ENCODE assay signal across 9 mouse cellular contexts in genomic region chr3:107260956-107261850, GRCm38 (mm10). TPM values are rescaled to one million over a fixed set of nuclear protein-coding genes. Genes with fewer than 3 reads are reported as not detected.
DNase-seq lines count a peak whose midpoint lies in the region; ATAC-seq and TF ChIP-seq lines count a peak whose summit lies in the region.
"Had no signal": no experiment of that assay in that cellular context is flagged by ENCODE, and none has a peak within 500 bp of the region (broad histone marks: within the 10 kb centered on the region; RNA-seq: fewer than 3 reads in every experiment).

No protein-coding gene starts in this region.

- DNase-seq in left cerebral cortex, postnatal 14 days (ENCODE audit: low spot score in 2 of 2) = peak; percentile 27 to 60
- DNase-seq in left cerebral cortex, postnatal 4 days = no peak
- peak; percentile 23 to 37 for DNase-seq in frontal cortex, adult 2 months (ENCODE audit: extremely low spot score in 1 of 2, low spot score in 1 of 2)
- DNase-seq in kidney, postnatal 0 days (ENCODE audit: low spot score) = peak; percentile 19
- DNase-seq in retina, embryonic 14.5 days (ENCODE audit: low spot score) = peak; percentile 25
- DNase-seq in cerebellum, postnatal 10 days = no peak
- DNase-seq in natural killer cell, adult 2 months (ENCODE audit: low spot score in 2 of 2) = no peak

- no peaks in the 10 kb centered on the region for H3K4me1 ChIP-seq in kidney, postnatal 0 days (replicated peaks; ENCODE audit: insufficient read depth, low read length)

- ATAC-seq in common myeloid progenitor, adult 5-6 weeks (replicated peaks; ENCODE audit: low read depth, poor library complexity, severe bottlenecking) = 0 out of 2 replicates have a peak, but pooled peaks have one; percentile 32
- no peak for ATAC-seq in kidney, postnatal 0 days (replicated peaks; ENCODE audit: low FRiP score, low read depth)

- intact Hi-C loops in left cerebral cortex, postnatal 14 days (cut with DNase I) = no loop called here
- intact Hi-C loops in left cerebral cortex, postnatal 4 days (cut with DNase I) = no loop called here

- H3K27ac ChIP-seq in kidney, postnatal 0 days = no peak overlapping the region
- H3K27ac ChIP-seq: limb, embryonic 15.5 days had no signal

- no peak overlapping the region for H3K4me2 ChIP-seq in kidney, postnatal 0 days (ENCODE audit: low read length)
- H3K4me2 ChIP-seq: limb, embryonic 15.5 days had no signal

- no peak; the same call in 1 of the 2 replicates for TF ChIP-seq CTCF in kidney, postnatal 0 days (IDR thresholded peaks at IDR 0.05; ENCODE audit: low read depth)

- no peaks in the 10 kb centered on the region for H3K27me3 ChIP-seq in kidney, postnatal 0 days (ENCODE audit: insufficient read depth, low read length)
- H3K27me3 ChIP-seq: limb, embryonic 15.5 days had no signal

- no peak overlapping the region for H3K4me3 ChIP-seq in kidney, postnatal 0 days (replicated peaks; ENCODE audit: low read depth, low read length)
- H3K4me3 ChIP-seq: limb, embryonic 15.5 days had no signal

- H3K9ac ChIP-seq in kidney, postnatal 0 days (ENCODE audit: low read depth, low read length) = no peak overlapping the region
- H3K9ac ChIP-seq: limb, embryonic 15.5 days had no signal

- H3K36me3 ChIP-seq in kidney, postnatal 0 days (ENCODE audit: insufficient read depth, low read length) = no peaks in the 10 kb centered on the region
- H3K36me3 ChIP-seq: limb, embryonic 15.5 days had no signal

- no peaks in the 10 kb centered on the region for H3K9me3 ChIP-seq in kidney, postnatal 0 days (replicated peaks; ENCODE audit: low read length)
- H3K9me3 ChIP-seq: limb, embryonic 15.5 days had no signal

- whole genome bisulfite sequencing in kidney, postnatal 0 days = 33% methylated on average over 8 of the region's 8 CpGs

RNA-seq across cellular contexts. Expression of gene Lamtor5, which starts 17.5 kb away (rescaled TPM):
- 10 to 100 TPM; 64.9 to 65.7 TPM for total RNA-seq in left cerebral cortex, postnatal 14 days (2021)
- total RNA-seq in left cerebral cortex, postnatal 4 days (2021) = 10 to 100 TPM; 57.9 to 64.0 TPM
- 34.1 and 35.0 TPM in 2 replicates for total RNA-seq in common myeloid progenitor, adult 5-6 weeks (2017)
- 117 and 121 TPM in 2 replicates for polyA plus RNA-seq in frontal cortex, adult 2 months (2012; rRNA removed)
- 247 and 248 TPM in 2 replicates for polyA plus RNA-seq in kidney, postnatal 0 days (2015; fragmentation: Nextera tagmentation; extraction: Ambion mirVana)

RNA-seq across cellular contexts. Expression of gene Prok1, which starts 21.7 kb away (rescaled TPM):
- not detected for total RNA-seq in left cerebral cortex, postnatal 14 days (2021)
- not detected for total RNA-seq in left cerebral cortex, postnatal 4 days (2021)
- total RNA-seq in common myeloid progenitor, adult 5-6 weeks (2017) = not detected in 2 replicates
- polyA plus RNA-seq in frontal cortex, adult 2 months (2012; rRNA removed) = 0.14 and 0.42 TPM in 2 replicates
- polyA plus RNA-seq in kidney, postnatal 0 days (2015; fragmentation: Nextera tagmentation; extraction: Ambion mirVana) = 0.09 and 0.17 TPM in 2 replicates

RNA-seq across cellular contexts. Expression of gene Slc16a4, which starts 29.8 kb away (rescaled TPM):
- total RNA-seq in left cerebral cortex, postnatal 14 days (2021) = 1 to 10 TPM; 2.4 to 2.7 TPM
- total RNA-seq in left cerebral cortex, postnatal 4 days (2021) = 1 to 10 TPM; 1.0 to 1.3 TPM
- total RNA-seq in common myeloid progenitor, adult 5-6 weeks (2017) = 0.92 and 1.1 TPM in 2 replicates
- 3.3 and 3.4 TPM in 2 replicates for polyA plus RNA-seq in frontal cortex, adult 2 months (2012; rRNA removed)
- polyA plus RNA-seq in kidney, postnatal 0 days (2015; fragmentation: Nextera tagmentation; extraction: Ambion mirVana) = 20.8 and 22.7 TPM in 2 replicates

RNA-seq across cellular contexts. Expression of gene A630076J17Rik, which starts 30.8 kb away (rescaled TPM):
- not detected for total RNA-seq in left cerebral cortex, postnatal 14 days (2021)
- not detected for total RNA-seq in left cerebral cortex, postnatal 4 days (2021)
- not detected in 2 replicates for total RNA-seq in common myeloid progenitor, adult 5-6 weeks (2017)
- polyA plus RNA-seq in frontal cortex, adult 2 months (2012; rRNA removed) = not detected in 2 replicates
- not detected in 2 replicates for polyA plus RNA-seq in kidney, postnatal 0 days (2015; fragmentation: Nextera tagmentation; extraction: Ambion mirVana)
- polyA plus RNA-seq: limb, embryonic 15.5 days had no signal

RNA-seq across cellular contexts. Expression of gene Cym, which starts 39.7 kb away (rescaled TPM):
- not detected for total RNA-seq in left cerebral cortex, postnatal 14 days (2021)
- not detected for total RNA-seq in left cerebral cortex, postnatal 4 days (2021)
- total RNA-seq in common myeloid progenitor, adult 5-6 weeks (2017) = not detected in 2 replicates
- 0.27 and 0.30 TPM in 2 replicates for polyA plus RNA-seq in frontal cortex, adult 2 months (2012; rRNA removed)
- 0.93 and 1.2 TPM in 2 replicates for polyA plus RNA-seq in kidney, postnatal 0 days (2015; fragmentation: Nextera tagmentation; extraction: Ambion mirVana)

Comparison
In these comparisons a context has a peak if more than half of its experiments do, and no peak if none do; other contexts are left out.
1. DNase-seq: peak in left cerebral cortex, postnatal 14 days (2 of 2), frontal cortex, adult 2 months (2 of 2), kidney, postnatal 0 days (single experiment) and retina, embryonic 14.5 days (single experiment); none in left cerebral cortex, postnatal 4 days (single experiment), cerebellum, postnatal 10 days (0 of 2) and natural killer cell, adult 2 months (0 of 2).